Mouse (Mus musculus) 3T3-L1 (cell line): ENCODE results near the gene Olfr1302.

Source experiments
- DNase-seq: peaks from one replicate; pipeline ENCODE4 v3.0.0-alpha.2; 2015; ENCODE audit warnings: low read depth, low spot score

Olfr1302 gene

GRCm38 (mm10) chr2:111777129-111777528 is at the start of gene Olfr1302:
Gene Olfr1302, plus strand, starts transcription at chr2:111777429.
- DNase-seq = no peak

GRCm38 (mm10) chr2:111750706-111751105 is 26.5 kb upstream of the Olfr1302 start, which contains the start of gene Olfr1301:
Gene Olfr1301, plus strand, starts transcription at chr2:111751006.
- no peak for DNase-seq

- DNase-seq = no peak
Observed at GRCm38 (mm10) chr2:111812936-111813335, 35.7 kb downstream of the Olfr1302 start.

GRCm38 (mm10) chr2:111820240-111820639 is 43.0 kb downstream of the Olfr1302 start, which contains the start of gene Olfr1303:
Gene Olfr1303, minus strand, starts transcription at chr2:111820340.
- no peak for DNase-seq
